In genomic region chr2:7245958-7246774, GRCm38 (mm10) we compare ENCODE assay signal across 9 mouse cellular contexts.
DNase-seq lines count a peak whose midpoint lies in the region; ATAC-seq and TF ChIP-seq lines count a peak whose summit lies in the region.
"Had no signal": no experiment of that assay in that cellular context is flagged by ENCODE, and none has a peak within 500 bp of the region (broad histone marks: within the 10 kb centered on the region; RNA-seq: fewer than 3 reads in every experiment).

No protein-coding gene starts in this region.

- intact Hi-C loops in heart, postnatal 25 days (cut with DNase I), result no loop called here

- no peak overlapping the region for H3K9ac ChIP-seq in liver, embryonic 16.5 days (ENCODE audit: low read depth, low read length)
- no peak overlapping the region for H3K9ac ChIP-seq in forebrain, postnatal 0 days

- no peak for TF ChIP-seq CTCF in forebrain, postnatal 0 days (IDR thresholded peaks at IDR 0.05; ENCODE audit: low read depth)

- no peaks in the 10 kb centered on the region for H3K4me1 ChIP-seq in liver, embryonic 16.5 days (ENCODE audit: control insufficient read depth, low read depth, low read length)
- H3K4me1 ChIP-seq in forebrain, postnatal 0 days (ENCODE audit: insufficient read depth), result no peaks in the 10 kb centered on the region

- H3K36me3 ChIP-seq in liver, embryonic 16.5 days (ENCODE audit: control insufficient read depth, insufficient read depth), result no peaks in the 10 kb centered on the region
- no peaks in the 10 kb centered on the region for H3K36me3 ChIP-seq in forebrain, postnatal 0 days (ENCODE audit: insufficient read depth)

- H3K9me3 ChIP-seq in liver, embryonic 16.5 days (replicated peaks; ENCODE audit: control insufficient read depth, low read length), result no peaks in the 10 kb centered on the region
- H3K9me3 ChIP-seq in forebrain, postnatal 0 days (ENCODE audit: low read length), result no peaks in the 10 kb centered on the region

- peak; percentile 54 for ATAC-seq in liver, embryonic 16.5 days (ENCODE audit: low read depth)
- no peak for ATAC-seq in forebrain, postnatal 0 days

- H3K27ac ChIP-seq in liver, embryonic 16.5 days (ENCODE audit: low read length), result no peak overlapping the region
- no peak overlapping the region for H3K27ac ChIP-seq in forebrain, postnatal 0 days (ENCODE audit: low read depth, low read length)
- H3K27ac ChIP-seq: macrophage had no signal

- H3K4me3 ChIP-seq in liver, embryonic 16.5 days (ENCODE audit: low read depth, low read length), result no peak overlapping the region
- H3K4me3 ChIP-seq in forebrain, postnatal 0 days (ENCODE audit: low read depth, low read length), result no peak overlapping the region

- H3K27me3 ChIP-seq in liver, embryonic 16.5 days (ENCODE audit: control insufficient read depth, insufficient read depth, low read depth, low read length), result no peaks in the 10 kb centered on the region
- no peaks in the 10 kb centered on the region for H3K27me3 ChIP-seq in forebrain, postnatal 0 days (ENCODE audit: insufficient read depth, low read length)

- H3K4me2 ChIP-seq in liver, embryonic 16.5 days (ENCODE audit: low read depth, low read length), result no peak overlapping the region
- H3K4me2 ChIP-seq in forebrain, postnatal 0 days (ENCODE audit: low read depth), result no peak overlapping the region

- WGBS in liver, embryonic 16.5 days (ENCODE audit: insufficient replicate concordance), result 32% methylated on average over 4 of the region's 4 CpGs
- 75% methylated on average over 4 of the region's 4 CpGs for WGBS in forebrain, postnatal 0 days

- peak; percentile 12 for DNase-seq in urinary bladder, postnatal 10 days (ENCODE audit: low spot score)
- no peak for DNase-seq in urinary bladder, adult 2 months (ENCODE audit: low spot score)
- peak; percentile 14 for DNase-seq in heart, postnatal 25 days (ENCODE audit: low spot score)
- peak; percentile 37 to 71 for DNase-seq in urinary bladder, postnatal 4 days (ENCODE audit: low spot score in 2 of 2)
- no peak for DNase-seq in natural killer cell, adult 2 months (ENCODE audit: low spot score in 2 of 2)
- no peak for DNase-seq in layer of hippocampus, postnatal 14 days (ENCODE audit: low spot score in 2 of 2)
- no peak for DNase-seq in forebrain, postnatal 0 days

Comparison
In these comparisons a context has a peak if more than half of its experiments do, and no peak if none do; other contexts are left out.
1. DNase-seq: peak in urinary bladder, postnatal 10 days (single experiment), heart, postnatal 25 days (single experiment) and urinary bladder, postnatal 4 days (2 of 2); none in urinary bladder, adult 2 months (single experiment), natural killer cell, adult 2 months (0 of 2), layer of hippocampus, postnatal 14 days (0 of 2) and forebrain, postnatal 0 days (single experiment).